Mouse (Mus musculus) thymus, postnatal 14 days (tissue): ENCODE results near the gene Tinf2.

ENCODE experiments used
- DNase-seq: peaks from one replicate; pipeline ENCODE4 v3.0.0; 2021

Gene Tinf2

GRCm38 (mm10) chr14:55681160-55682117 lies at the start of gene Tinf2:
Gene Tinf2, minus strand, starts transcription at chr14:55681820.
- DNase-seq, result peak; percentile 94

GRCm38 (mm10) chr14:55730531-55731032 lies 49.0 kb upstream of the Tinf2 start:
- DNase-seq, result no peak

GRCm38 (mm10) chr14:55730116-55730515 lies 48.5 kb upstream of the Tinf2 start:
- no peak for DNase-seq

- no peak for DNase-seq
Measured at GRCm38 (mm10) chr14:55727889-55728685, 46.5 kb upstream of the Tinf2 start.

GRCm38 (mm10) chr14:55726261-55726660 lies 44.6 kb upstream of the Tinf2 start:
- DNase-seq, result no peak

GRCm38 (mm10) chr14:55724411-55724871 lies 42.8 kb upstream of the Tinf2 start:
- peak; percentile 83 for DNase-seq

- DNase-seq, result no peak
Measured at GRCm38 (mm10) chr14:55723433-55723832, 41.8 kb upstream of the Tinf2 start.

GRCm38 (mm10) chr14:55722438-55722945 lies 40.9 kb upstream of the Tinf2 start:
- no peak for DNase-seq

- DNase-seq, result peak; percentile 99
Measured at GRCm38 (mm10) chr14:55721700-55722437, 40.2 kb upstream of the Tinf2 start, which contains the start of gene Rabggta. Gene Rabggta, minus strand, starts transcription at chr14:55722263.

GRCm38 (mm10) chr14:55721076-55721475 lies 39.5 kb upstream of the Tinf2 start:
- no peak for DNase-seq

GRCm38 (mm10) chr14:55720666-55721065 lies 39.0 kb upstream of the Tinf2 start:
- DNase-seq, result no peak

- DNase-seq, result no peak
Measured at GRCm38 (mm10) chr14:55719737-55720136, 38.1 kb upstream of the Tinf2 start.

- no peak for DNase-seq
Measured at GRCm38 (mm10) chr14:55716884-55717283, 35.3 kb upstream of the Tinf2 start.

GRCm38 (mm10) chr14:55716271-55716670 lies 34.7 kb upstream of the Tinf2 start:
- no peak for DNase-seq

GRCm38 (mm10) chr14:55714893-55715292 lies 33.3 kb upstream of the Tinf2 start:
- no peak for DNase-seq

GRCm38 (mm10) chr14:55713729-55714122 lies 32.1 kb upstream of the Tinf2 start, which contains the start of gene Tgm1:
Gene Tgm1, minus strand, starts transcription at chr14:55713926.
- no peak for DNase-seq

- no peak for DNase-seq
Measured at GRCm38 (mm10) chr14:55713007-55713728, 31.5 kb upstream of the Tinf2 start.

- no peak for DNase-seq
Measured at GRCm38 (mm10) chr14:55711786-55712185, 30.2 kb upstream of the Tinf2 start.

GRCm38 (mm10) chr14:55709509-55709908 lies 27.9 kb upstream of the Tinf2 start:
- no peak for DNase-seq

GRCm38 (mm10) chr14:55707397-55707796 lies 25.8 kb upstream of the Tinf2 start:
- no peak for DNase-seq

- DNase-seq, result no peak
Measured at GRCm38 (mm10) chr14:55706051-55706600, 24.5 kb upstream of the Tinf2 start.
